ENCODE assay signal across 7 mouse cellular contexts in genomic region chr6:88084278-88085151, GRCm38 (mm10). TPM values are rescaled to one million over a fixed set of nuclear protein-coding genes. Genes with fewer than 3 reads are reported as not detected.
DNase-seq lines count a peak whose midpoint lies in the region; ATAC-seq and TF ChIP-seq lines count a peak whose summit lies in the region.

Rpn1 (plus strand) TSS chr6:88084482.

- H3K9ac ChIP-seq in intestine, postnatal 0 days (ENCODE audit: low read depth, low read length), result peak within 1 kb of the TSS; percentile 91
- H3K9ac ChIP-seq in midbrain, embryonic 12.5 days (replicated peaks), result peak within 1 kb of the TSS; percentile 95

- TF ChIP-seq CTCF in intestine, postnatal 0 days (IDR thresholded peaks at IDR 0.05; ENCODE audit: low read depth), result no peak
- TF ChIP-seq CTCF in small intestine, adult 2 months (IDR thresholded peaks at IDR 0.05; ENCODE audit: extremely low read depth, insufficient read length, insufficient replicate concordance, low read depth, low read length), result no peak

- H3K27ac ChIP-seq in intestine, postnatal 0 days (ENCODE audit: low read depth, low read length), result peak within 1 kb of the TSS; percentile 86
- H3K27ac ChIP-seq in midbrain, embryonic 12.5 days (replicated peaks), result peak within 1 kb of the TSS; percentile 76
- peak within 1 kb of the TSS; percentile 58 for H3K27ac ChIP-seq in small intestine, adult 2 months (ENCODE audit: insufficient read depth, low read depth, low read length)

- peak within 1 kb of the TSS; percentile 93 for H3K4me3 ChIP-seq in intestine, postnatal 0 days (ENCODE audit: low read depth, low read length)
- peak within 1 kb of the TSS; percentile 97 for H3K4me3 ChIP-seq in midbrain, embryonic 12.5 days
- peak within 1 kb of the TSS; percentile 80 for H3K4me3 ChIP-seq in small intestine, adult 2 months (ENCODE audit: low read depth, low read length)

- peak within 1 kb of the TSS; percentile 85 for H3K4me2 ChIP-seq in intestine, postnatal 0 days (replicated peaks; ENCODE audit: low read depth)
- peak within 1 kb of the TSS; percentile 96 for H3K4me2 ChIP-seq in midbrain, embryonic 12.5 days (replicated peaks)

- 0 out of 2 replicates have a peak, but pooled peaks cover 3% of the 10 kb centered on the region for H3K4me1 ChIP-seq in intestine, postnatal 0 days (replicated peaks; ENCODE audit: control insufficient read depth, insufficient read depth, low read length)
- peaks cover 22% of the 10 kb centered on the region for H3K4me1 ChIP-seq in midbrain, embryonic 12.5 days
- H3K4me1 ChIP-seq in small intestine, adult 2 months (ENCODE audit: control insufficient read depth, insufficient read depth, insufficient read length, low read length), result peaks cover 5% of the 10 kb centered on the region; the same call in 1 of the 2 replicates

- intact Hi-C loops in left cerebral cortex, postnatal 4 days (cut with DNase I), result no loop called here

- peak; percentile 97 for ATAC-seq in intestine, postnatal 0 days
- peak; percentile 96 for ATAC-seq in midbrain, embryonic 12.5 days (ENCODE audit: low FRiP score, low read depth)

- H3K27me3 ChIP-seq in intestine, postnatal 0 days (replicated peaks; ENCODE audit: control insufficient read depth, insufficient read depth, low read length), result no peaks in the 10 kb centered on the region
- H3K27me3 ChIP-seq in midbrain, embryonic 12.5 days, result peaks cover 6% of the 10 kb centered on the region
- no peaks in the 10 kb centered on the region for H3K27me3 ChIP-seq in small intestine, adult 2 months (ENCODE audit: control insufficient read depth, insufficient read depth, low read length)

- TF ChIP-seq POLR2A in small intestine, adult 2 months (IDR thresholded peaks at IDR 0.05; ENCODE audit: low read depth, low read length), result peak; percentile 80

- H3K36me3 ChIP-seq in intestine, postnatal 0 days (ENCODE audit: control insufficient read depth, insufficient read depth), result peaks cover 4% of the 10 kb centered on the region; the same call in 1 of the 2 replicates
- H3K36me3 ChIP-seq in midbrain, embryonic 12.5 days, result peaks cover 9% of the 10 kb centered on the region
- H3K36me3 ChIP-seq in small intestine, adult 2 months (ENCODE audit: control insufficient read depth, insufficient read depth, low read length), result peaks cover 5% of the 10 kb centered on the region; the same call in 1 of the 2 replicates

- under 1% methylated on average over 71 of the region's 71 CpGs for WGBS in intestine, postnatal 0 days
- under 1% methylated on average over 68 of the region's 71 CpGs for WGBS in midbrain, embryonic 12.5 days
- WGBS in small intestine, adult 2 months, result under 1% methylated on average over 71 of the region's 71 CpGs

- peak; percentile 95 for DNase-seq in adrenal gland, adult 8-10 months
- DNase-seq in embryo, embryonic 9.5 days (ENCODE audit: extremely low spot score), result peak; percentile 97
- DNase-seq in gonadal fat pad, adult 2 months (ENCODE audit: low read depth), result peak; percentile 38
- peak; percentile 99 for DNase-seq in left cerebral cortex, postnatal 4 days

- no peaks in the 10 kb centered on the region for H3K9me3 ChIP-seq in intestine, postnatal 0 days (ENCODE audit: control insufficient read depth)
- H3K9me3 ChIP-seq in midbrain, embryonic 12.5 days, result no peaks in the 10 kb centered on the region

RNA-seq across cellular contexts. Expression of gene Rpn1, which starts in this region (rescaled TPM):
- total RNA-seq in adrenal gland, adult 8-10 months (2022), result 100 to 1,000 TPM; 275 to 361 (median 317) TPM
- 250 and 301 TPM in 2 replicates for polyA plus RNA-seq in gonadal fat pad, adult 2 months (2012; rRNA removed)
- polyA plus RNA-seq in intestine, postnatal 0 days (2015; fragmentation: Nextera tagmentation; extraction: Ambion mirVana), result 164 and 184 TPM in 2 replicates
- 100 to 1,000 TPM; 186 to 197 TPM for total RNA-seq in left cerebral cortex, postnatal 4 days (2021)
- polyA plus RNA-seq in midbrain, embryonic 12.5 days (2016; fragmentation: Nextera tagmentation; extraction: Ambion mirVana), result 242 and 256 TPM in 2 replicates
- 90.9 and 104 TPM in 2 replicates for polyA plus RNA-seq in small intestine, adult 2 months (2012; rRNA removed)

Comparison
In these comparisons a context has a peak if more than half of its experiments do, and no peak if none do; other contexts are left out.
1. Peak in every context shown above with its lines: DNase-seq, ATAC-seq, H3K4me3 ChIP-seq and H3K27ac ChIP-seq.
2. DNase-seq: peak in every context shown above with its lines; median percentile 99 in left cerebral cortex, postnatal 4 days; 97 in embryo, embryonic 9.5 days; 95 in adrenal gland, adult 8-10 months; 38 in gonadal fat pad, adult 2 months.